Mouse (Mus musculus): ENCODE results near the gene Thyn1.

Thyn1 gene

DNA sequence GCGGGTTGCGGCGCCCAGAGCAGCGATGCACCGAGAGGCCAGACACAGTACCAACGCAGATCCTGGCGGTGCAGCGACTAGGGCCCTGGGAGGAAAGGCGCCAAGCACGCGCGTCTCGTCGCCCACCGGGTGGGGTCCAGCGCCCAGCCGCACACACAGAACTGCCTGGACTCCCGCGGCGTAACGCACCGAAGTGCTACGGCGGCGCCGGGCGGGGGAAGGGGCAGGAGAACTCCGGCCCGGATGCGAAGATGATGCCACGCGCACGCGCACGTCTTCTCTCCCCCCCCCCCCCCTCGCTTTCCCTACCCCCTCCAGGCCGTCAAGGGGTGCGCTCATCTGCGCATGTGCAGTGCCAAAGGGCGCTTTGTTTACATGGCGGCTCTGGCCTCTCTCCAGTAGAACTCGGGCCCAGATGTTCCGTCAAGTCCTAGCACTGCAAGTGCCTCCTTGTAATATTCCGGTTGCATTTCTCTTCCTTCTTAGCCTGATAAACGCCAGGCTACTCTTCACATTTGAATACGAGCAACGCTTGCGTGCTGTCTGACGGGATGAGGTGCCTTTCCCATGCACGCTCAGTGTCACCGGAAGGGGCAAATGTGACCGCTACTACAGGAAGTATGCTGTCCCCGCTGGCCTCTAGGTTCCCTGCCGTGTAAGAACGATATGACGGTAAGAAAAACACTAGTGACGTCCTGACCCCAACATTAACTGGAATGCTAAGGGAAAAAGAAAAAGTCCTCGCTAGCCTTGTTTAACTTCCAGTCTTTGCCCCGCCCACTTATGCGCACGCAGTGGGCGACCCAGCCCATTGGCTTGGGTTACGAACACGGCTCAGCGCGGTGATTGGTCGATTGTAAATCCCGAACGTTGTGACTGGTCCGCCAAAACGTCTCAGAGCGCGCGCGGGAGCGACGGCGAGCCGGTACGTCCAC, 30.6 kb downstream of the Thyn1 start, which contains the start of the genes Vps26b and Ncapd3:
TSS of gene Vps26b (minus strand) at position 238 of the 935 bp plus-strand sequence.
TSS of gene Ncapd3 (plus strand) at position 348 of the 935 bp plus-strand sequence.
- DNase-seq (ENCODE audit: low read depth, low spot score): peak; percentile 97

DNA sequence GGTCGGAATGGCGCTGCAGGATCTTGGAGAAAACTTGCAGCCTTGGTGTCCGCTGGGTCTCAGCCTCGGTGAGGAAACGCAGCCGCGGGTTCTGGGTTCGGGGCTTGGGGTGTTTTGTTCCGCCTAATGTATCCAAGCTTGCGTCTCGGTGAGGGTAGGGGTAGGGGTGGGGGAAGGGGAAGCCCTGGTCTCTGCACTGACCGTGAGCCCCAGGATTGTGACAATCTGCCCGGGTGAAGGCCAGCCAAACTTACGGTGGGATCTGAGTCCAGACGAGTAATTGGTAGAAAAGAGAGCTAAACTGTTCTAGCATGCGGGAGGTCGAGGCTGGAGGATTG, 31.2 kb downstream of the Thyn1 start:
- DNase-seq (ENCODE audit: low read depth, low spot score): no peak

DNA sequence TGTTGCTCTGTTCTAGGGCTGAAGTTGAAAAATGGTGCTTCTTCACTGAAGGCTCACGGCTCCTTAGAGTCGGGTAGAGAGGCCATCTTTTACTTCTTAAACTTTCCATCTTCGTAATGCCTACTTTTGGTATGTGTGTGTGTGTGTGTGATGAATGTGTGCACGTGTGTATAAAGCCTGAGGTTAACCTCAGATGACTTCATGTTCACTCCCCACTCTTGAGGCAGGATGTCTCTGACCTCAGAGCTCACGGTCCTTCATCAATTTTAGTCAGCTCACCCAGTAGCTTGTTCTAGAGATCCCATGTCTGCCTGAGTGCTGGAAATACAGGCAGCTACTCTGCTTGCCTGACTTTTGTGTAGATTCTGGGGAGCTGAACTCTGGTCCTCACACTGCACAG, 44.4 kb downstream of the Thyn1 start:
- no peak for DNase-seq (ENCODE audit: low read depth, low spot score)

DNA sequence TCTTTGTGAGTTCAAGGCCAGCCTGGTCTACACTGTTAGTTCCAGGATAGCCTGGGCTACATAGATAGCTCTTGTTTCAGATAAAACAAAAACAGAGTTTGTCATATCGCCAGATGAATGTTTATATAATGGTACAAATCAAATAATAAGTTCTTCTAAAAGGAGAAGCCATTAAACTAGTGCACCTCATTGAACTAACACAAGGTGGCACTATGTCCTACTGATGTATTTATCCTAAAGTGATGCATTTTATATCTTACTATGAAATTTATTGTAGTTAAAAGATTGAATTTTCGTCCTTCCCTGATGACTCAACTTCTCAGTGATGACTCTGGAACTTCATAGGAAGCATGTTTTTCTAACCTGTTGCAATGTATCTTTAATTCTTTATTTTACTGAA, 50.0 kb downstream of the Thyn1 start:
- no peak for DNase-seq (ENCODE audit: low read depth, low spot score)

Measured in ES-CJ7 (cell line).